Mouse (Mus musculus): ENCODE measurements around the gene Acat2. TPM values are rescaled to one million over a fixed set of nuclear protein-coding genes. Genes with fewer than 3 reads are reported as not detected.
"Not testable (repeated sequence)": the region's sequence is repeated elsewhere in the genome, so short reads cannot be mapped to it uniquely, and the experiment has no call there.

The Acat2 gene
- polyA plus RNA-seq, 1 experiment, result 46.7 TPM

- no peak overlapping the region for H3K27ac ChIP-seq (ENCODE audit: insufficient read depth, low read length)
- no peaks in the 10 kb centered on the region for H3K4me1 ChIP-seq (ENCODE audit: control insufficient read depth, insufficient read depth, low read length)
- H3K4me3 ChIP-seq (ENCODE audit: insufficient read depth, low read length), result no peak overlapping the region
- TF ChIP-seq POLR2A (IDR thresholded peaks at IDR 0.05; ENCODE audit: low read depth, low read length) (no peak), CTCF (IDR thresholded peaks at IDR 0.05; ENCODE audit: borderline replicate concordance, insufficient read depth, low read length) (no peak)
These were observed 50.2 kb downstream of the Acat2 start for GRCm38 (mm10) chr17:12910391-12910790.

- Histone ChIP-seq H3K4me3 (ENCODE audit: insufficient read depth, low read length) (no peak within 1 kb of the TSS), H3K27ac (ENCODE audit: insufficient read depth, low read length) (no peak within 1 kb of the TSS), H3K4me1 (ENCODE audit: control insufficient read depth, insufficient read depth, low read length) (no peaks in the 10 kb centered on the region)
- TF ChIP-seq CTCF (IDR thresholded peaks at IDR 0.05; ENCODE audit: borderline replicate concordance, insufficient read depth, low read length) (no peak), POLR2A (IDR thresholded peaks at IDR 0.05; ENCODE audit: low read depth, low read length) (no peak)
These were observed 50.9 kb downstream of the Acat2 start, which contains the start of gene Pnldc1 for GRCm38 (mm10) chr17:12909361-12910280. Pnldc1 (minus strand) TSS chr17:12910230.

GRCm38 (mm10) chr17:12906436-12906835, 54.1 kb downstream of the Acat2 start:
- Histone ChIP-seq H3K4me3 (ENCODE audit: insufficient read depth, low read length) (no peak overlapping the region), H3K4me1 (ENCODE audit: control insufficient read depth, insufficient read depth, low read length) (no peaks in the 10 kb centered on the region), H3K27ac (ENCODE audit: insufficient read depth, low read length) (no peak overlapping the region)
- no peak for TF ChIP-seq POLR2A (IDR thresholded peaks at IDR 0.05; ENCODE audit: low read depth, low read length)
- no peak for TF ChIP-seq CTCF (IDR thresholded peaks at IDR 0.05; ENCODE audit: borderline replicate concordance, insufficient read depth, low read length)

GRCm38 (mm10) chr17:12905810-12906209, 54.7 kb downstream of the Acat2 start:
- no peaks in the 10 kb centered on the region for H3K4me1 ChIP-seq (ENCODE audit: control insufficient read depth, insufficient read depth, low read length)
- H3K27ac ChIP-seq (ENCODE audit: insufficient read depth, low read length), result no peak overlapping the region
- TF ChIP-seq CTCF (IDR thresholded peaks at IDR 0.05; ENCODE audit: borderline replicate concordance, insufficient read depth, low read length) (no peak), POLR2A (IDR thresholded peaks at IDR 0.05; ENCODE audit: low read depth, low read length) (no peak)
- H3K4me3 ChIP-seq (ENCODE audit: insufficient read depth, low read length), result no peak overlapping the region

- H3K4me3 ChIP-seq (ENCODE audit: insufficient read depth, low read length), result no peak overlapping the region
- no peak for TF ChIP-seq CTCF (IDR thresholded peaks at IDR 0.05; ENCODE audit: borderline replicate concordance, insufficient read depth, low read length)
- TF ChIP-seq POLR2A (IDR thresholded peaks at IDR 0.05; ENCODE audit: low read depth, low read length), result no peak
These were observed 56.2 kb downstream of the Acat2 start for GRCm38 (mm10) chr17:12904349-12904748.

GRCm38 (mm10) chr17:12903372-12904333, 56.9 kb downstream of the Acat2 start:
- Histone ChIP-seq H3K27ac (ENCODE audit: insufficient read depth, low read length) (no peak overlapping the region), H3K4me1 (ENCODE audit: control insufficient read depth, insufficient read depth, low read length) (no peaks in the 10 kb centered on the region), H3K4me3 (ENCODE audit: insufficient read depth, low read length) (no peak overlapping the region)
- TF ChIP-seq CTCF (IDR thresholded peaks at IDR 0.05; ENCODE audit: borderline replicate concordance, insufficient read depth, low read length), result no peak
- no peak for TF ChIP-seq POLR2A (IDR thresholded peaks at IDR 0.05; ENCODE audit: low read depth, low read length)

More at GRCm38 (mm10) chr17:12904349-12904748, 56.2 kb downstream of the Acat2 start:
- Histone ChIP-seq H3K27ac (ENCODE audit: insufficient read depth, low read length) (no peak overlapping the region), H3K4me1 (ENCODE audit: control insufficient read depth, insufficient read depth, low read length) (no peaks in the 10 kb centered on the region)

- TF ChIP-seq POLR2A (IDR thresholded peaks at IDR 0.05; ENCODE audit: low read depth, low read length), result no peak
- TF ChIP-seq CTCF (IDR thresholded peaks at IDR 0.05; ENCODE audit: borderline replicate concordance, insufficient read depth, low read length), result no peak
- no peaks in the 10 kb centered on the region for H3K4me1 ChIP-seq (ENCODE audit: control insufficient read depth, insufficient read depth, low read length)
- H3K27ac ChIP-seq (ENCODE audit: insufficient read depth, low read length), result no peak overlapping the region
- no peak overlapping the region for H3K4me3 ChIP-seq (ENCODE audit: insufficient read depth, low read length)
These were observed 58.3 kb downstream of the Acat2 start for GRCm38 (mm10) chr17:12902291-12902690.

GRCm38 (mm10) chr17:12898607-12899006, 61.9 kb downstream of the Acat2 start:
- H3K4me1 ChIP-seq (ENCODE audit: control insufficient read depth, insufficient read depth, low read length); H3K27ac ChIP-seq (ENCODE audit: insufficient read depth, low read length); H3K4me3 ChIP-seq (ENCODE audit: insufficient read depth, low read length): not testable (repeated sequence)

GRCm38 (mm10) chr17:12897674-12898073, 62.9 kb downstream of the Acat2 start:
- H3K4me1 ChIP-seq (ENCODE audit: control insufficient read depth, insufficient read depth, low read length), result no peaks in the 10 kb centered on the region
- TF ChIP-seq CTCF (IDR thresholded peaks at IDR 0.05; ENCODE audit: borderline replicate concordance, insufficient read depth, low read length), result no peak
- TF ChIP-seq POLR2A (IDR thresholded peaks at IDR 0.05; ENCODE audit: low read depth, low read length), result no peak
- H3K4me3 ChIP-seq (ENCODE audit: insufficient read depth, low read length), result no peak overlapping the region
- no peak overlapping the region for H3K27ac ChIP-seq (ENCODE audit: insufficient read depth, low read length)

Other genes starting within 250 kb of the Acat2 start
- gene Igf2r, start 191.1 kb downstream of the Acat2 start, polyA plus RNA-seq (2011; ENCODE audit: insufficient read length, low read depth, missing spikeins), result 246 and 249 TPM in 2 replicates
- gene Mas1, start 92.6 kb downstream of the Acat2 start, polyA plus RNA-seq (2011; ENCODE audit: insufficient read length, low read depth, missing spikeins), result not detected in 2 replicates
- gene Mrgprh, start 84.7 kb downstream of the Acat2 start, polyA plus RNA-seq (2011; ENCODE audit: insufficient read length, low read depth, missing spikeins), result not detected in 2 replicates
- 2.5 and 2.7 TPM in 2 replicates for gene Pnldc1, start 50.5 kb downstream of the Acat2 start, polyA plus RNA-seq (2011; ENCODE audit: insufficient read length, low read depth, missing spikeins)
- 370 and 388 TPM in 2 replicates for gene Tcp1, start 45.0 kb downstream of the Acat2 start, polyA plus RNA-seq (2011; ENCODE audit: insufficient read length, low read depth, missing spikeins)
- gene Mrpl18, start 44.4 kb downstream of the Acat2 start, polyA plus RNA-seq (2011; ENCODE audit: insufficient read length, low read depth, missing spikeins), result 36.1 and 37.7 TPM in 2 replicates
- gene Acat3, start 20.1 kb downstream of the Acat2 start, polyA plus RNA-seq (2011; ENCODE audit: insufficient read length, low read depth, missing spikeins), result 0.61 TPM in 1 of 2 replicates, not detected in the other
- gene Wtap, start 33.4 kb upstream of the Acat2 start, polyA plus RNA-seq (2011; ENCODE audit: insufficient read length, low read depth, missing spikeins), result 113 and 135 TPM in 2 replicates
- 52.9 and 53.8 TPM in 2 replicates for gene Sod2, start 46.1 kb upstream of the Acat2 start, polyA plus RNA-seq (2011; ENCODE audit: insufficient read length, low read depth, missing spikeins)
- not detected in 2 replicates for gene Gpr31b, start 91.5 kb upstream of the Acat2 start, polyA plus RNA-seq (2011; ENCODE audit: insufficient read length, low read depth, missing spikeins)
- gene Tcp10b, start 100.4 kb upstream of the Acat2 start, polyA plus RNA-seq (2011; ENCODE audit: insufficient read length, low read depth, missing spikeins), result not detected in 2 replicates
- not detected in 2 replicates for gene Unc93a, start 171.1 kb upstream of the Acat2 start, polyA plus RNA-seq (2011; ENCODE audit: insufficient read length, low read depth, missing spikeins)

All from embryonic fibroblast, embryonic 13.5 days (primary cell).